Mouse (Mus musculus) lung, postnatal 0 days (tissue): ENCODE measurements at regions not wholly inside any gene's neighbourhood (a gene's known extent, or its start where the extent isn't known, plus 50 kb on each side); places are given as distances from the start of the nearest gene placed in this dataset.
A peak's percentile ranks its signal among the peaks of the same experiment; 100 is the strongest.

ENCODE experiments used
- ATAC-seq: fragments of 200-750 bp; cut with Nextera tagmentation; 2 replicates; pipeline ENCODE4 v1.8.0; 2017; ENCODE audit warnings: moderate library complexity
- DNase-seq: peaks from one replicate; pipeline ENCODE4 v3.0.0-alpha.2; 2016; ENCODE audit warnings: low spot score
- H3K27ac ChIP-seq: fragments of 300-500 bp; sonication (generic); 2 replicates; pipeline ENCODE4 v1.5.1; 2014; ENCODE audit warnings: antibody characterized with exemption, mild to moderate bottlenecking, low read length, mixed read lengths
- H3K27me3 ChIP-seq: fragments of 300-500 bp; sonication (generic); replicated peaks from 2 replicates; pipeline ENCODE4 v1.6.1; 2014; ENCODE audit warnings: low read length, mixed read lengths; ENCODE audit not compliant: insufficient read depth
- H3K36me3 ChIP-seq: fragments of 300-500 bp; sonication (generic); 2 replicates; pipeline ENCODE4 v1.6.1; 2014; ENCODE audit warnings: low read length, mixed read lengths; ENCODE audit not compliant: insufficient read depth
- H3K4me1 ChIP-seq: fragments of 300-500 bp; sonication (generic); 2 replicates; pipeline ENCODE4 v1.6.1; 2014; ENCODE audit warnings: antibody characterized with exemption, low read depth, low read length, mixed read lengths; ENCODE audit not compliant: insufficient read depth
- H3K4me2 ChIP-seq: fragments of 300-500 bp; sonication (generic); replicated peaks from 2 replicates; pipeline ENCODE4 v1.6.1; 2014; ENCODE audit warnings: low read depth, mild to moderate bottlenecking, low read length, moderate library complexity, mixed read lengths
- H3K4me3 ChIP-seq: fragments of 300-500 bp; sonication (generic); 2 replicates; pipeline ENCODE4 v1.5.1; 2014; ENCODE audit warnings: low read depth, low read length
- H3K9ac ChIP-seq: fragments of 300-500 bp; sonication (generic); replicated peaks from 2 replicates; pipeline ENCODE4 v1.6.1; 2014; ENCODE audit warnings: low read depth, mild to moderate bottlenecking
- H3K9me3 ChIP-seq: fragments of 300-500 bp; sonication (generic); 2 replicates; pipeline ENCODE4 v1.6.1; 2016; ENCODE audit warnings: low read length, mixed read lengths
- CTCF ChIP-seq: IDR thresholded peaks from 2 replicates; pipeline ENCODE4 v1.5.1; 2016; ENCODE audit warnings: antibody characterized with exemption, mild to moderate bottlenecking
- EP300 ChIP-seq: IDR thresholded peaks from 2 replicates; pipeline ENCODE4 v1.6.1; 2016; ENCODE audit warnings: antibody characterized with exemption, mild to moderate bottlenecking, control low read depth
- WGBS: fragments of 180-500 bp; shearing (Covaris S2); extraction: QIAGEN DNeasy Blood & Tissue Kit; methylation state at CpG from one replicate; pipeline ENCODE4 v1.1.7; 2014; 5-methylcytosine and 5-hydroxymethylcytosine counted together

DNA sequence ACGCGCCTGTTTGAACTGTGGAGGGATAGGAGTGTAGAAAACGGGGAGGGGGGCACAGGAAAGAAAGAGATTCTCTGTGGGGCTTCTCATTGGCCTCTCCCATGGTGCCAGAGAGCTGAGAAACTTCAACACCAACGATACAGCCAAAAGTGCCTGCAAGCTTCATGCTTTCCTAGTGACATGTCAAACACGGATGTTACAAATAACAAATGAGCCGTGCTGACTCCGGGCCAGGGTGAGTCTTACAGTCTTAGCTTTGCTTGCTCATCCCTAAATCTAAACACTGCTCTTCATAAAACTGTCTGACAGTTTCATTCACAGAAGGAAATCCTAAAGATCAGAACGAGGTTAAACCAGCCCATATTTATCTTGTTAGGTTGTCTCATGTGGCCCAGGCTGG, 68.3 kb downstream of the Adm start:
- TF ChIP-seq CTCF (no peak), EP300 (no peak)
- 52% methylated on average over 8 of the region's 8 CpGs for WGBS
- ATAC-seq = peak; percentile 21; the same call in 1 of the 2 replicates

DNA sequence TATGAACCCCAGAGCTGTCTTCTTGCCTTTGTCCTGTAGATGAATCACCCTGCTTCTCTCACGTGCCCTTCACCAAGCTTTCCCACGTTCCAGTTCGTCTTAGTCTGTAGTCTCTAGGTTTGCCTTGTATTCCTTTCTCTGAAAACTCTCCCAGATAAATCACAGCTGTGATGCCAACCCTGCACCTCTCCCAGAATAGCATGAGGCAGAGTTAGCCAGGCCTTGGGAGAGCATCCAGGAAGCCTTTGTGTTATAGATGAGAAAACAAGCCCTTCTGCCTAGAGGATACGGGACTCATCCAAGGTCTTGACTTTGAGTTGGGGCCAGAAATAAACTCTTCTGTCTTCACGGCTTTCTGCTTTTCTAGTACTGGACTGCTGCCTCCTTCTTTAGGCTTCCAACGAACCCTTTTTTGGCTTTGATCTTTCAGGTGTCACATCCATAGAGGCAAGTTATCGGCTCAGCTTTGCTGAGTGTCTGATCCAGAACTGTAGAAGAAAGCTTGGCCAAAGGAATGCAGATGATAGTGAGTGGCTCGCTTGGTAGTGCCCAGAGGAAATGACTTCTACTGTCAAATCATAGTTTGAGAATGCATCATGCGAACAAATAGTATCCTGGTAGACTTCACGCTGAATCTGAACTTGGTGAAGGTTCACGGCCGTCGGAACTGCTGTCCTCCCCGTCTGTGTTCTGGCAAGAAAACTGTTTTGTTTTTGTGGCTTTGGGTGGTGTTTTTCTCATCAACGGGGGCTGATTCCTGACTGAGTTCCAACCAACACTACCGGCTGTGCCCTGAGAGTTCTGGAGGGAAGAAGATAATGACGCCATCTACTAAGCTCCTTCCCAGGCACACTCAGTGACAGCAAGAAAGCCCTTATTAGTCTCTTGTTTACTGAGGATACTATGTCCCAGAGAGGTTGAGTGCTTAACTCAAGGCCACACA, 69.5 kb upstream of the Ampd3 start:
- Histone ChIP-seq H3K9me3 (no peaks in the 10 kb centered on the region), H3K4me1 (no peaks in the 10 kb centered on the region; the same call in 1 of the 2 replicates), H3K27ac (no peak overlapping the region), H3K9ac (no peak overlapping the region), H3K4me2 (no peak overlapping the region), H3K4me3 (no peak overlapping the region), H3K27me3 (no peaks in the 10 kb centered on the region), H3K36me3 (no peaks in the 10 kb centered on the region)
- TF ChIP-seq CTCF = no peak
- no peak for TF ChIP-seq EP300
- ATAC-seq (no peak), DNase-seq (no peak)
- WGBS = 71% methylated on average over 17 of the region's 17 CpGs

More for the DNA sequence above, 68.3 kb downstream of the Adm start:
- Histone ChIP-seq H3K27me3 (no peaks in the 10 kb centered on the region), H3K4me3 (no peak overlapping the region), H3K4me1 (no peaks in the 10 kb centered on the region; the same call in 1 of the 2 replicates), H3K27ac (no peak overlapping the region), H3K9ac (no peak overlapping the region), H3K9me3 (no peaks in the 10 kb centered on the region), H3K36me3 (no peaks in the 10 kb centered on the region), H3K4me2 (no peak overlapping the region)
- peak; percentile 53 for DNase-seq

DNA sequence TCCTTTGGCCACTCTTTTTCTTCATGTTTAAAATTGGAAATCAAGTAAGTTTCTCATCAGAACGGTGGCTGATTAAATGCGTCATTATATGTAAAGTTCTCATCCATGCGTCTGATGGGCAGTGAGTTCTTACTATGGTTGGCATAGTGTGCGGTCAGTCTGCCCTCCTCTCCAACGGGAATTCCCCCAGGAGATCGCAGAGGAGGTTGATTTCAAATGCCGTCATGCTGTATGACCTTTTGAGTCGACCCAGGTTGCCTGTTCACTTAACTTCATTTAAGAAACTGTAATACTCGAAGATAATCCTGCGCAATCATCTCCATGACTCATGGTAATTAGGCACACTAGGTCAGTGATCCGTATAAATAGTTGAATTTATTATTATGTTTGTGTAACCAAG, 68.4 kb upstream of the Ampd3 start:
- ATAC-seq = no peak
- Histone ChIP-seq H3K4me1 (no peaks in the 10 kb centered on the region; the same call in 1 of the 2 replicates), H3K9me3 (no peaks in the 10 kb centered on the region), H3K4me2 (no peak overlapping the region), H3K27ac (no peak overlapping the region), H3K4me3 (no peak overlapping the region), H3K36me3 (no peaks in the 10 kb centered on the region), H3K9ac (no peak overlapping the region), H3K27me3 (no peaks in the 10 kb centered on the region)
- DNase-seq = no peak
- 79% methylated on average over 11 of the region's 11 CpGs for WGBS
- TF ChIP-seq EP300 = no peak
- no peak for TF ChIP-seq CTCF

DNA sequence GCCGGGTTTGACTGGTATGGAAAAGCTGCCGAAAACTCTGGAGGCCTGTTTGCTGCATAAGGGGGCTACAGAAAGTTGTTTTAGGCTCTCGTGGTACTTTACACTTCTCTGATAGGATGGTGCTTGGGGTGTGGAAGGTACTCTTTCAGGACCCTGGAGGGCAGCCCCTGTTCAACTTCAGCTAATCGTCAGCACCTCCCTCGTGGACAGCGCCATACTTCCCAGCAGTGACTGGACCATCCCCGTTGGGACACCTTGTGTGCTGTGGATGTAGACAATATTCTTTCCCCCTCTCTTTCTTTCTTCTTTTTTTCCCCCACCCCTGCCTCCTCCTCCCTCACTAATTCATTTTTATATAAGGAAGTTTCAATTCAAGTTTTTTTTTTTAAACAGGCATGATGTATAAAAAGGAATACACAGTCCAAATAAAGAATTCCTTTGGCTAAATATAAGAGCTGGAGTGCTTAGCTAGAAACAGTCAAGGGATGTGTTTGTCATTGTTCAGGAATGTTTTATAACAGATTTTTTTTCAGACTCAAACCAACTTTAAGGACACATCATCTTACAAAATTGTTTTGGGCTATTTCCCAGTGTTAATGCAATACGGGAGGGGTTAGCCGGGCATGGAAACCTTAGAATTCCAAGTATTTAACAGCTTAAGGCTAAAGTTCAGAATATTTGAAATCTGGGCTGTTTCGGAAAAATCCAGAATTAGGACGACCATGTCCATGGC, 66.2 kb upstream of the Ampd3 start:
- no peak for TF ChIP-seq CTCF
- TF ChIP-seq EP300 = peak; percentile 84
- Histone ChIP-seq H3K27me3 (no peaks in the 10 kb centered on the region), H3K9ac (no peak overlapping the region), H3K4me3 (no peak overlapping the region), H3K27ac (peak overlapping the region; percentile 51), H3K9me3 (no peaks in the 10 kb centered on the region), H3K36me3 (no peaks in the 10 kb centered on the region), H3K4me1 (no peaks in the 10 kb centered on the region), H3K4me2 (no peak overlapping the region)
- WGBS = 42% methylated on average over 11 of the region's 11 CpGs
- ATAC-seq = peak; percentile 57
- peak; percentile 91 for DNase-seq

DNA sequence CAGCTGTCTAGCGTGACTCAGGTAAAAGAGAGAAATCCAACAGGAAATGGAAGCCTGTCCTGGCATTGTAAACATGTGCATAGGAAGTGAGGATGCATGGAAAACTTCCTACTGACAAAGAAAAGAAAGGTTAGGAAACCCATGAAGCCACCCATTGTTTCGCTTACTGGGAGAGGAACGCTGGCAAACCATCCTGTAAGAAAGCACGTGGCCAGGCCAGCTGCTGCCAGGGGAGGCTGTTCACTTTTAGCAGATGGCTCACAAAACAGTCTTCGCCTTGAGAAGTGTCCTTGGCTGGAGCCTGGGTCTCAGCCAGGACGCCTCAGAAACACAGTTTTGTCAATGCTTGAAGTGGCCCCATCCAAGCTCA, 65.6 kb upstream of the Ampd3 start:
- no peak overlapping the region for H3K4me3 ChIP-seq
- peak overlapping the region; percentile 51 for H3K27ac ChIP-seq
- peak; percentile 41 for ATAC-seq
- WGBS = 51% methylated on average over 6 of the region's 6 CpGs
- DNase-seq = peak; percentile 75
- H3K4me1 ChIP-seq = no peaks in the 10 kb centered on the region
- H3K36me3 ChIP-seq = no peaks in the 10 kb centered on the region
- TF ChIP-seq EP300 (no peak), CTCF (no peak)
- no peaks in the 10 kb centered on the region for H3K9me3 ChIP-seq
- H3K4me2 ChIP-seq = no peak overlapping the region
- no peak overlapping the region for H3K9ac ChIP-seq
- H3K27me3 ChIP-seq = no peaks in the 10 kb centered on the region

DNA sequence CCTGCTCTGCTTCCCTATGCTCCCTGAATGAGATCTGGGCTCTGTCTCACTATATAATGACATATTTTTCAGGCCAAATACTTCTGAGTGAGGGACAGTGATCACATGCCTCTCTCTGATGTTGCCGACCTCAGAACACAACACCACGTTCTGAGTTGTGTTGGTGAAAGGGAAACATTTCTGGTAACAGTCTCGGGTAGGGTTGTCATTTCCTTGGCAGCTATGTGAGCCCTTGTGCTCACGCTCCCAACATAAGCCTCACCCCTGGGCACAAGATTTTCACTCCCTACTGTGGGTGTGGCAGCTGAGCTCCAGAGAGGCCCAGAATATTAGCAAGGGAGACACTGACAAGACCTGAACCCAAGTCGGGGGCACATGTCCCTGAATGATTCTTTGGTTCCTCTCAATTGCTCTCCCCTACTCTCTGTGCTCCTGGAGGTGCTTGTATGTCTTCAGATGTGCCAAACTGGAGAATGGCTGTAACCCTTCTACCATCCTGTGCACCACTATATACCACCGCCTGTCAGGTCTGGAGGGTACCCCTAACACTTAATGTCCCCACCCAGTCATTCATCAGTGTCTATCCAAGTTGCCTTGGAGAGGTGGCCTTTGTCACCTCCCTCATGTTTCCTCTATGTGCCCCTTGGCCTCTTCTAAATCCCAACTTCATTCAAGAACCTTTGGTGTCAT, 62.5 kb upstream of the Ampd3 start:
- peak; percentile 60 for DNase-seq
- H3K27ac ChIP-seq = peak overlapping the region; percentile 55
- H3K4me3 ChIP-seq = no peak overlapping the region
- no peak overlapping the region for H3K9ac ChIP-seq
- no peaks in the 10 kb centered on the region for H3K27me3 ChIP-seq
- H3K9me3 ChIP-seq = no peaks in the 10 kb centered on the region
- 55% methylated on average over 6 of the region's 6 CpGs for WGBS
- H3K4me2 ChIP-seq = no peak overlapping the region
- no peaks in the 10 kb centered on the region for H3K36me3 ChIP-seq
- ATAC-seq = peak; percentile 22; the same call in 1 of the 2 replicates
- TF ChIP-seq CTCF (no peak), EP300 (no peak)
- H3K4me1 ChIP-seq = no peaks in the 10 kb centered on the region
